Mouse (Mus musculus) bone marrow, adult 2 months (tissue): Measurements from ENCODE around the gene Cyp2d12.

Experiments
- CTCF ChIP-seq: fragments of 200-500 bp; IDR thresholded peaks from 2 replicates; pipeline ENCODE4 v1.5.1; 2011; ENCODE audit warnings: low read length, control low read depth; ENCODE audit not compliant: control insufficient read depth, insufficient read depth
- POLR2A ChIP-seq: fragments of 200-500 bp; IDR thresholded peaks from 2 replicates; pipeline ENCODE4 v1.6.1; 2011; ENCODE audit warnings: low read depth, mild to moderate bottlenecking, control low read depth, low read length, borderline replicate concordance; ENCODE audit not compliant: control insufficient read depth

- TF ChIP-seq POLR2A: no peak
- TF ChIP-seq CTCF: no peak
These were observed 24.2 kb downstream of the Cyp2d12 start for GRCm38 (mm10) chr15:82579071-82579470.
